Mouse (Mus musculus) bone marrow, adult 2 months (tissue): Measurements from ENCODE around the gene Rassf1. TPM values are rescaled to one million over a fixed set of nuclear protein-coding genes. Genes with fewer than 3 reads are reported as not detected.

Experiments
- H3K27ac ChIP-seq: fragments of 200-500 bp; 2 replicates; pipeline ENCODE4 v1.5.1; 2012; ENCODE audit warnings: low read depth, mild to moderate bottlenecking, control low read depth, inconsistent platforms, low read length; ENCODE audit not compliant: control insufficient read depth, poor library complexity, insufficient read depth
- H3K4me1 ChIP-seq: fragments of 200-500 bp; 2 replicates; pipeline ENCODE4 v1.6.1; 2011; ENCODE audit warnings: low read length; ENCODE audit not compliant: control insufficient read depth, insufficient read depth
- H3K4me3 ChIP-seq: fragments of 200-500 bp; replicated peaks from 2 replicates; pipeline ENCODE3; 2011; ENCODE audit warnings: mild to moderate bottlenecking, low read depth, low read length, control low read depth; ENCODE audit not compliant: control insufficient read depth
- CTCF ChIP-seq: fragments of 200-500 bp; IDR thresholded peaks from 2 replicates; pipeline ENCODE4 v1.5.1; 2011; ENCODE audit warnings: low read length, control low read depth; ENCODE audit not compliant: control insufficient read depth, insufficient read depth
- POLR2A ChIP-seq: fragments of 200-500 bp; IDR thresholded peaks from 2 replicates; pipeline ENCODE4 v1.6.1; 2011; ENCODE audit warnings: low read depth, mild to moderate bottlenecking, control low read depth, low read length, borderline replicate concordance; ENCODE audit not compliant: control insufficient read depth
- WGBS: fragments of 180-500 bp; shearing (Covaris S2); methylation state at CpG from one replicate; pipeline ENCODE4 v1.1.7; 2018; 5-methylcytosine and 5-hydroxymethylcytosine counted together
- polyA plus RNA-seq: library from polyadenylated mRNA; stranded (reverse); fragments of >200 nt; gene quantifications from 2 replicates; pipeline ENCODE4 v1.2.4, GENCODE M21; 2011; ENCODE audit warnings: low replicate concordance; ENCODE audit not compliant: missing spikeins, insufficient read depth, insufficient read length

Gene Rassf1
- polyA plus RNA-seq, result 31.3 and 32.3 TPM in 2 replicates

- Histone ChIP-seq H3K4me3 (peak within 1 kb of the TSS; percentile 57), H3K4me1 (peaks cover 13% of the 10 kb centered on the region; the same call in 1 of the 2 replicates), H3K27ac (peak within 1 kb of the TSS; percentile 68)
- 0 out of 2 replicates have a peak, but pooled peaks have one; percentile 31 for TF ChIP-seq POLR2A
- no peak for TF ChIP-seq CTCF
- 2% methylated on average over 63 of the region's 63 CpGs for WGBS
Measured at GRCm38 (mm10) chr9:107551117-107551889, at the start of gene Rassf1. Gene Rassf1 (plus strand): TSS chr9:107551555.

GRCm38 (mm10) chr9:107502131-107502846 is 49.1 kb upstream of the Rassf1 start:
- H3K27ac ChIP-seq, result no peak overlapping the region; the same call in 1 of the 2 replicates
- TF ChIP-seq POLR2A (no peak), CTCF (no peak)

GRCm38 (mm10) chr9:107504662-107505537 is 46.5 kb upstream of the Rassf1 start:
- WGBS, result 80% methylated on average over 19 of the region's 19 CpGs
- Histone ChIP-seq H3K27ac (no peak overlapping the region), H3K4me1 (no peaks in the 10 kb centered on the region), H3K4me3 (no peak overlapping the region)
- no peak for TF ChIP-seq CTCF
- TF ChIP-seq POLR2A, result no peak

More at GRCm38 (mm10) chr9:107502131-107502846, 49.1 kb upstream of the Rassf1 start:
- H3K4me3 ChIP-seq, result no peak overlapping the region
- no peaks in the 10 kb centered on the region for H3K4me1 ChIP-seq
- WGBS, result 76% methylated on average over 12 of the region's 12 CpGs

GRCm38 (mm10) chr9:107508266-107508665 is 43.1 kb upstream of the Rassf1 start:
- 52% methylated on average over 10 of the region's 10 CpGs for WGBS
- no peaks in the 10 kb centered on the region for H3K4me1 ChIP-seq
- H3K4me3 ChIP-seq, result no peak overlapping the region
- no peak overlapping the region for H3K27ac ChIP-seq
- TF ChIP-seq POLR2A (no peak), CTCF (no peak)

- Histone ChIP-seq H3K4me3 (no peak overlapping the region), H3K4me1 (no peaks in the 10 kb centered on the region), H3K27ac (no peak overlapping the region)
- WGBS, result 76% methylated on average over 14 of the region's 14 CpGs
- TF ChIP-seq CTCF, result no peak
- TF ChIP-seq POLR2A, result no peak
Measured at GRCm38 (mm10) chr9:107510384-107511100, 40.8 kb upstream of the Rassf1 start.

- H3K4me3 ChIP-seq, result no peak overlapping the region
- WGBS, result 79% methylated on average over 8 of the region's 8 CpGs
- H3K4me1 ChIP-seq, result no peaks in the 10 kb centered on the region
- H3K27ac ChIP-seq, result no peak overlapping the region
- TF ChIP-seq POLR2A, result no peak
- no peak for TF ChIP-seq CTCF
Measured at GRCm38 (mm10) chr9:107511436-107511835, 39.9 kb upstream of the Rassf1 start.

GRCm38 (mm10) chr9:107512326-107512725 is 39.0 kb upstream of the Rassf1 start:
- WGBS, result 78% methylated on average over 16 of the region's 16 CpGs
- H3K4me3 ChIP-seq, result no peak overlapping the region
- TF ChIP-seq CTCF, result no peak
- no peak for TF ChIP-seq POLR2A
- H3K4me1 ChIP-seq, result no peaks in the 10 kb centered on the region
- no peak overlapping the region for H3K27ac ChIP-seq
